Mouse (Mus musculus) neural tube, embryonic 11.5 days (tissue): ENCODE data around the gene Apold1. TPM values are rescaled to one million over a fixed set of nuclear protein-coding genes. Genes with fewer than 3 reads are reported as not detected.

Source experiments
- ATAC-seq: fragments of 200-750 bp; cut with Nextera tagmentation; 2 replicates; pipeline ENCODE4 v1.8.0; 2017; ENCODE audit warnings: moderate number of reproducible peaks, mild to moderate bottlenecking, moderate TSS enrichment, moderate library complexity; ENCODE audit not compliant: insufficient read depth, low FRiP score, low TSS enrichment
- DNase-seq: peaks from one replicate; pipeline ENCODE4 v3.0.0-alpha.2; 2015; ENCODE audit warnings: low spot score
- H3K27ac ChIP-seq: fragments of 300-500 bp; sonication (generic); 2 replicates; pipeline ENCODE4 v1.5.1; 2014; ENCODE audit warnings: low read depth, mild to moderate bottlenecking, low read length
- H3K27me3 ChIP-seq: fragments of 300-500 bp; sonication (generic); 2 replicates; pipeline ENCODE4 v1.6.1; 2014; ENCODE audit warnings: mild to moderate bottlenecking, low read length, mixed read lengths; ENCODE audit not compliant: control insufficient read depth, insufficient read depth
- H3K36me3 ChIP-seq: fragments of 300-500 bp; sonication (generic); 2 replicates; pipeline ENCODE4 v1.6.1; 2014; ENCODE audit warnings: mild to moderate bottlenecking, low read length, moderate library complexity, mixed read lengths; ENCODE audit not compliant: control insufficient read depth, insufficient read depth
- H3K4me1 ChIP-seq: fragments of 300-500 bp; sonication (generic); 2 replicates; pipeline ENCODE4 v1.6.1; 2014; ENCODE audit warnings: low read length, mixed read lengths; ENCODE audit not compliant: control insufficient read depth, insufficient read depth
- H3K4me2 ChIP-seq: fragments of 300-500 bp; sonication (generic); 2 replicates; pipeline ENCODE4 v1.6.1; 2014; ENCODE audit warnings: low read depth, mild to moderate bottlenecking, moderate library complexity
- H3K4me3 ChIP-seq: fragments of 300-500 bp; sonication (generic); 2 replicates; pipeline ENCODE4 v1.5.1; 2014; ENCODE audit warnings: low read depth, low read length
- H3K9ac ChIP-seq: fragments of 300-500 bp; sonication (generic); 2 replicates; pipeline ENCODE4 v1.6.1; 2014; ENCODE audit warnings: mild to moderate bottlenecking, low read length
- H3K9me3 ChIP-seq: fragments of 300-500 bp; sonication (generic); 2 replicates; pipeline ENCODE4 v1.6.1; 2016; ENCODE audit warnings: low read length; ENCODE audit not compliant: control insufficient read depth
- WGBS: fragments of 180-500 bp; shearing (Covaris S2); extraction: QIAGEN DNeasy Blood & Tissue Kit; methylation state at CpG from one replicate; pipeline ENCODE4 v1.1.7; 2014; 5-methylcytosine and 5-hydroxymethylcytosine counted together
- polyA plus RNA-seq: library from polyadenylated mRNA; unstranded; fragments of >200 nt; fragmentation: Nextera tagmentation; extraction: Ambion mirVana; gene quantifications from 2 replicates; pipeline ENCODE4 v1.2.1, GENCODE M21; 2014

The Apold1 gene
- polyA plus RNA-seq: 2.8 and 3.2 TPM in 2 replicates

- ATAC-seq (no peak), DNase-seq (peak; percentile 35)
- Histone ChIP-seq H3K9ac (no peak within 1 kb of the TSS), H3K27ac (no peak within 1 kb of the TSS), H3K4me3 (no peak within 1 kb of the TSS), H3K4me1 (peaks cover 13% of the 10 kb centered on the region), H3K36me3 (no peaks in the 10 kb centered on the region), H3K27me3 (no peaks in the 10 kb centered on the region), H3K9me3 (no peaks in the 10 kb centered on the region), H3K4me2 (peak within 1 kb of the TSS; percentile 30)
- WGBS: 40% methylated on average over 22 of the region's 22 CpGs
Observed at GRCm38 (mm10) chr6:134981231-134982062, at the start of gene Apold1. Gene Apold1, plus strand, starts transcription at chr6:134981718.

GRCm38 (mm10) chr6:134932486-134933206, 48.9 kb upstream of the Apold1 start:
- 80% methylated on average over 12 of the region's 12 CpGs for WGBS
- H3K4me2 ChIP-seq: no peak overlapping the region
- ATAC-seq: no peak
- no peaks in the 10 kb centered on the region for H3K9me3 ChIP-seq
- no peak overlapping the region for H3K4me3 ChIP-seq
- DNase-seq: no peak
- no peaks in the 10 kb centered on the region; the same call in 1 of the 2 replicates for H3K4me1 ChIP-seq
- H3K9ac ChIP-seq: no peak overlapping the region
- no peaks in the 10 kb centered on the region for H3K36me3 ChIP-seq
- no peaks in the 10 kb centered on the region for H3K27me3 ChIP-seq
- H3K27ac ChIP-seq: no peak overlapping the region

DNA sequence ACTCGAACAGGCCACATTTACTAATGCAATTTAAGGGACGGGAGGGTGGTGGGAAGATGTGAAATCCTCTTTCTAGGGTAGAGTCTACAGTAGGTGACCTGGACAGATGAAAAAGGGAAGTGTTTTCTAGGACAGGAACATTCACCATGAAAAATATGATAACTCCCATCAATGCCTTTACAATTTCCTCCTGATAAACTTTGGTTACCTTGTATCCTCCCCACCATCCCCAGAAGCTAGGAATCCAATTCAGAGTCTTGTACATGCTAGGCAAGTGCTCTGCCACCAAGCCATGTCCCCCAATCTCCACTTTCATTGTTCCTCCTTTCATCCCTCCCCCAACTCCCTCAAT, 48.3 kb upstream of the Apold1 start:
- ATAC-seq: no peak
- 84% methylated on average over 2 of the region's 2 CpGs for WGBS
- no peaks in the 10 kb centered on the region for H3K36me3 ChIP-seq
- no peak overlapping the region for H3K9ac ChIP-seq
- no peak overlapping the region for H3K27ac ChIP-seq
- H3K4me3 ChIP-seq: no peak overlapping the region
- H3K9me3 ChIP-seq: no peaks in the 10 kb centered on the region
- no peaks in the 10 kb centered on the region; the same call in 1 of the 2 replicates for H3K4me1 ChIP-seq
- no peaks in the 10 kb centered on the region for H3K27me3 ChIP-seq
- H3K4me2 ChIP-seq: no peak overlapping the region
- DNase-seq: no peak

DNA sequence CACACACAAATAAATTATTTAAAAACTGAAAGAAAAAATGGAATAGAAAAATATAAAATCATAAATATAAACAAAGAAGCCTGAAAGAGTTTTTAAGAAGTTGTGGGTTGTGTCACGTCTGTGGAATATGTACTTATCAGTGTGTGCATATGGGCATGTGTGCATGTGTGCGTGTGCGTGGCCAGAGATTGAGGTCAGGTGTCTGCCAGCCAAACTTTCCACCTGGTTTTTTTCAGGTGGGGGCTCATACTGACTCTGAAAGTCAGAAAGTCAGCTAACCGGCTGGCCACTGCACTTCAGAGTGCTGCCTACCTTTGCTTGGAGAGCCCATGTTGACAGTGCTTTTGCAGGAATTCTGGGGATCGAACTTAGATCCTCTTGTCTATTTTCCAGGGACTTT, 47.2 kb upstream of the Apold1 start:
- Histone ChIP-seq H3K27ac (no peak overlapping the region), H3K9me3 (no peaks in the 10 kb centered on the region), H3K4me2 (no peak overlapping the region), H3K9ac (no peak overlapping the region), H3K4me1 (no peaks in the 10 kb centered on the region; the same call in 1 of the 2 replicates), H3K4me3 (no peak overlapping the region), H3K27me3 (no peaks in the 10 kb centered on the region), H3K36me3 (no peaks in the 10 kb centered on the region)
- ATAC-seq (no peak), DNase-seq (no peak)
- WGBS: 93% methylated on average over 5 of the region's 5 CpGs

GRCm38 (mm10) chr6:134939781-134940180, 41.7 kb upstream of the Apold1 start:
- H3K27me3 ChIP-seq: no peaks in the 10 kb centered on the region
- H3K4me2 ChIP-seq: no peak overlapping the region
- DNase-seq (no peak), ATAC-seq (no peak)
- H3K4me3 ChIP-seq: no peak overlapping the region
- 94% methylated on average over 4 of the region's 4 CpGs for WGBS
- H3K9ac ChIP-seq: no peak overlapping the region
- H3K36me3 ChIP-seq: no peaks in the 10 kb centered on the region
- H3K9me3 ChIP-seq: no peaks in the 10 kb centered on the region
- no peak overlapping the region for H3K27ac ChIP-seq
- H3K4me1 ChIP-seq: no peaks in the 10 kb centered on the region

DNA sequence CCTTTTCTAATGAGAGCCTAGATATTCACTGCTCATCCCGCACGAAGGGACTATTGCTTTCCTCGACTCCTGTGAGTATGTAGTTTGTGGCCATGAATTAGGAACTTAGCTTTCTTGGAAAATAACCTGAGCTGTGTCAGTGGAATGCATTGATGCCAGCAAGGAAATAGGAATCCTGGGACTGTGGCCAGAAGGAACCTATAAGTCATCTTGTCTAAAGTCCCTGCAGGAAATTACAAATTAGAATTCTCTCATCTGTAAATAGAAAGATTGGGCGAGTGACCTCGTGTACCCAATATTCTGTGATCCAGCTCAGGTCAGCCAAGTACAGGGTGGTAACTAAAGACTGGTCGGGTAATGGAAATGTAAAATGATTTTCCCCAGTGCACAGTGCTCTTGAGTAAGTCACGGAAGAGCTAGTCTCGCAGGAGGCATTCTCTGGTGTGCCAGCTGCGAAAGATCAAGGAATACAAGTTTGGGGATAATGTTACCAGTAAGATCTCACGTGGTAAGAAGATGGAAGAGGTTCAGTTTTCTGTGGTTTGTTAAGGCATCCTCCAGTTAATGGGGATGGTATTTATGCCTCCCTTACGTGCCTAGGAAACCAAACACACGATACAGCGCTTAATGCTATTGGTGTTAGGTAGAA, 37.6 kb upstream of the Apold1 start:
- Histone ChIP-seq H3K9ac (no peak overlapping the region), H3K27ac (no peak overlapping the region), H3K4me2 (no peak overlapping the region), H3K4me3 (no peak overlapping the region), H3K27me3 (no peaks in the 10 kb centered on the region), H3K9me3 (no peaks in the 10 kb centered on the region), H3K4me1 (no peaks in the 10 kb centered on the region), H3K36me3 (no peaks in the 10 kb centered on the region)
- 86% methylated on average over 13 of the region's 13 CpGs for WGBS
- no peak for DNase-seq
- ATAC-seq: no peak

- 79% methylated on average over 6 of the region's 6 CpGs for WGBS
- H3K4me3 ChIP-seq: no peak overlapping the region
- DNase-seq: no peak
- H3K9me3 ChIP-seq: no peaks in the 10 kb centered on the region
- H3K27ac ChIP-seq: no peak overlapping the region
- no peaks in the 10 kb centered on the region for H3K27me3 ChIP-seq
- no peak for ATAC-seq
- no peaks in the 10 kb centered on the region for H3K4me1 ChIP-seq
- no peaks in the 10 kb centered on the region for H3K36me3 ChIP-seq
- no peak overlapping the region for H3K9ac ChIP-seq
- H3K4me2 ChIP-seq: no peak overlapping the region
Observed at GRCm38 (mm10) chr6:134946054-134946453, 35.5 kb upstream of the Apold1 start.

- Histone ChIP-seq H3K4me3 (no peak overlapping the region), H3K4me1 (no peaks in the 10 kb centered on the region), H3K36me3 (no peaks in the 10 kb centered on the region), H3K9ac (no peak overlapping the region), H3K27ac (no peak overlapping the region), H3K27me3 (no peaks in the 10 kb centered on the region), H3K9me3 (no peaks in the 10 kb centered on the region), H3K4me2 (no peak overlapping the region)
- ATAC-seq (no peak), DNase-seq (no peak)
- WGBS: 91% methylated on average over 9 of the region's 9 CpGs
Observed at GRCm38 (mm10) chr6:134946858-134947257, 34.7 kb upstream of the Apold1 start.
